Mouse (Mus musculus) CD4-positive, CD25-positive, alpha-beta regulatory T cell, adult 2 months (primary cell): ENCODE data around the gene Atp1a3.
A peak's percentile ranks its signal among the peaks of the same experiment; 100 is the strongest.

Experiments
- DNase-seq: peaks from one replicate; pipeline ENCODE4 v3.0.0-alpha.2; 2012; ENCODE audit warnings: low read depth, low spot score

Gene Atp1a3

DNA sequence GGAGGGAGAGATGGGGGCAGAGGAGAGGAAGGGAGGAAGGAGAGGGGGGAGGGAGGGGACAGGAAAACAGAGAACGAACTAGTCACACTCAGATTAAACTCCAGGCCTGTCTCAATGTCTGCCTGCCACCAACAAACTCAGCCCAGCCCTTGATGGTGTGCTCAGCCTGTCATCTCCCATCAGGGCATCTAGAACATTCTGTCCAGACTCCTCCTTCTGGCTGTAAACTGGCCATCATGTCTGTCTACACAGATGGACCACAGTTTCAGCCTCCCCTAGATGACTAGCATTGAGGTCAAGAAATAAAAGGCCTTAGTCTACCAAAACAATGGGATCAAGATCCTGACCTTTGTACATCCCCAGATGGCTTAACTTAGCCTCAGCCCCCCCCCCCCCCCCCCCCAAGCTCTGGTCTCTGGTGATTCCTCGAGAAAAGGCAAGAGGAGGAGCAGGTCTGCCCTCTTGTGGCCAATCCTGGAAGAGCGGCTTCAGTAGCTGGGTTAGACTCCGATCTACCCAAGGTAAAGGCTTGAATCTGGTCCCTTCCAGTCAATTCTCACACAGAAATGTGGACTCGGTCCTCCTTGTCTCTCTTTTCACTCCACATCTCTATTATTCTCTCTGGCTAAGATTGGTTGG is 40.7 kb downstream of the Atp1a3 start:
- DNase-seq = peak; percentile 92

DNA sequence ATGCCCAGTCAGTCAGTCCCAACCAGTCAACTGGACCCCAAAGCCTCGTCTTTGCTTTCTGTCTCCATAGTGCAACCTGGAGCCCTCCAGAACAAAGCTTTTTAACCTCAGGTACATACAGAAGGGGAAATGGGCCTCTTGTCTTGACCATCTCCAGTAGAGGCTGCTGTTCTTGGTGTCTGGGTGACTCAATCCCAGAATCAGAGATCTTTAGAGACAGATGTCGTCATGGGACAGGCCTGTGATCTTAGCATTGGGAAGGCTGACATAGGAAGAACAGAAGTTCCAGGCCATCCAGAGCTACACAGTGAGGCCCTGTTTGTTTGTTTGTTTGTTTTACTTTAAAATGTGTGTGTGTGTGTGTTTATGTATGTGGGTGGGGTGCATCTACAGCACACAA is 41.5 kb downstream of the Atp1a3 start:
- no peak for DNase-seq

DNA sequence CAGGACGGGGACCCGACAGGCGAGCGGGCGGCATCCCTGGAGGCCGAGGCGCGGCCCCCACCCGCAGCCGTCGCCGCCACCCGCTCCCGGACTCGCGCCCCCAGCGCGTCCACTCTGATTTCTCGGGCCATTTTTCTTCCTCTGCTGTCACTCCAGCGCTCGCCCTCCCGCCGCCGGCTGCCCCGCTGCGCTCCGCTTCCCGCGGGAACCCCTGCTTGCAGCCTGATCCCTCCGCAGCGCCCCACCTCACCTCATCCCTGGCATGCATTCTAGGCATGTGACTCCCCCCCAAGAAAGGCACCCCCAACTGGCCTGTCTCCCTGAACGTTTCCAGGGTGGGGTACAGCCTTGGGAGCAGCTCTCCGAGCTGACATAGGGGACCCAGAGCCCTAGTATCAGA is 50.5 kb downstream of the Atp1a3 start:
- DNase-seq = no peak

DNA sequence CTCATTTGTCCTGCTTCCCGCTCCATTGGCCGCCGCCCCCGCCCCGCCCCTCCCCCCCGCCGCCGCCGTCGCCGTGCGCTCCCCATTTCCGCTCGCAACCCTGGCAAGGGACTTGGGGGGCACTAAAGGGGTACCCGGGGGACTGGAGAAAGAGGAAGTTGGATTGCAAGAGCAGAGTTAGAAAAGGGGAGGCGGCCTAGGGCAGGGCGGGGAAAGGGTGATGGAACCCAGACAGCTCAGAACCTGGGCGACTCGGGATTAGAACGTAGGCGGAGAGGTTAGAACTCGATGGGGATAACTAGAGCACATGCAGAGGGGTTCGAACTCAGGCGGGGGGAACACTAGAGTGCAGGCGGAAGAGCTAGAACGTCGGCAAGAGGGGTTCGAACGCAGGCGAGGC is 51.3 kb downstream of the Atp1a3 start:
- peak; percentile 52 for DNase-seq

DNA sequence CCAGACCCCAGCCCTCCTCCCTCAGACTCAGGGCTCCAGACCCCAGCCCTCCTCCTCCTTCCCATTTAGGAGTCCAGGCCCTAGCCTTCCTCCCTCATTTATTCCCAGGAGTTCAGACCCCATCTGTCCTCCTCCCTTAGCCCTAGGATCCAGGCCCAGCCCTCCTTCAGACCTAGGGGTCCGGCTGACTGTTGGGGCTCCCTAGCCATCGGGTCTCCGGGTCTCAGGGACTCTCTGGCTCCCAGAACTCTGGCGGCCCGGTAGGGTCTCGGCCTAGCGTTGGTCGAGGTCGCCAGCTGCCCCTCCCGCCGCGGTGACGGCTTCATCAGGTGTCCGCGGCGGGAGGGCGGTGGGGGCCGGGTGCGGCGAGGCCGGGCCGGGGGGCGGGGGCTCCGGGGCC is 51.8 kb downstream of the Atp1a3 start:
- no peak for DNase-seq

DNA sequence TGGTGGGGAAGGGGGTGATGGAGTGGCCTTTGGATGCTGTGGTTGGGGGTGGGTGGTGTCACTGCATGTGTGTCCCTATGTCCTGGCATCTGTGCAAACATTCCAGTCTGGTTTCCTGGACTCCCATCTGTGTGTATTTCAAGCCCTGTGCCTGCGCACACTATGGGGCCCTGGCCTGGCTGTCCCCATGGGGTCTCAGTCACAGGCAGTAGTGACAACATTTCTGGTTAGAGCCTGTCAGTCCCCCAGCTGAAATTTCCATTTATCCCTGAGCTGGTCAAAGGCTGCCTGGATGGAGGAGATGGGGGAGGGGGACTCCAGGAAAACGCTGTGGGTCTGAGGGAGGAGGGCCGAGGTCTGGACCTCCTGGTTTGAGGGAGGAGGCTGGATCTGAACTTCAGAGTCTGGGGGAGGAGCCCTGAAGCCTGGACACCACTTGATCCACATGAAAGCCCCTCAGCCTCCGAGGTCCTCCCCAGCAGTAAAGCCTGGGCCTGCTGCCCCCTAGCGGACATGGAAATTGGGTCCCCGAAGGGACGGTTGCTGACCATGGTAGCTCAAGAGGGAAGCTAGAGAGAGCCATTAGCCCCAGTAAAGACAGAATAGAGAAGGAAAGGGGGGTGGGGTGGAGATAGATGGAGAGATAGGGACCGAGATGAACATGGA is 55.7 kb downstream of the Atp1a3 start:
- DNase-seq = peak; percentile 83

DNA sequence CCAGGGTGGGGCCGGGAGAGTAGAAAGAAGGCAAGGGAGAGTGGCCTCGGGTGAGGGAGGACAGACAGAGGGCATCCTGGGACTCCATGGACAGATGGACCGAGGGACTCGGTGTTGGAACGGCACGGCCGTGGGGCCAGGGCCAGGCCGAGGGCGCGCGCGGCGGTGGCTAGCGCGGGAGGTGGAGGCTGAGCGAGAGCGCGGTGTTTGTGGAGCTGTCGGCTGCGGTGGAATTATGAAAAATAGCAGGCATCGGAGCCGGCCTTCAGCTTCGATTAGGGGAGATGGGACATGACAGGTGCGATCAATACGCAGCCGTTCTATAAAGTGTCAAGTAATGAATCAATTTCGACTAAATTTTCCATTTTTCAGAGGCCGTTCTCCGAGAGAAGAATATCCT is 57.0 kb downstream of the Atp1a3 start:
- DNase-seq = no peak

DNA sequence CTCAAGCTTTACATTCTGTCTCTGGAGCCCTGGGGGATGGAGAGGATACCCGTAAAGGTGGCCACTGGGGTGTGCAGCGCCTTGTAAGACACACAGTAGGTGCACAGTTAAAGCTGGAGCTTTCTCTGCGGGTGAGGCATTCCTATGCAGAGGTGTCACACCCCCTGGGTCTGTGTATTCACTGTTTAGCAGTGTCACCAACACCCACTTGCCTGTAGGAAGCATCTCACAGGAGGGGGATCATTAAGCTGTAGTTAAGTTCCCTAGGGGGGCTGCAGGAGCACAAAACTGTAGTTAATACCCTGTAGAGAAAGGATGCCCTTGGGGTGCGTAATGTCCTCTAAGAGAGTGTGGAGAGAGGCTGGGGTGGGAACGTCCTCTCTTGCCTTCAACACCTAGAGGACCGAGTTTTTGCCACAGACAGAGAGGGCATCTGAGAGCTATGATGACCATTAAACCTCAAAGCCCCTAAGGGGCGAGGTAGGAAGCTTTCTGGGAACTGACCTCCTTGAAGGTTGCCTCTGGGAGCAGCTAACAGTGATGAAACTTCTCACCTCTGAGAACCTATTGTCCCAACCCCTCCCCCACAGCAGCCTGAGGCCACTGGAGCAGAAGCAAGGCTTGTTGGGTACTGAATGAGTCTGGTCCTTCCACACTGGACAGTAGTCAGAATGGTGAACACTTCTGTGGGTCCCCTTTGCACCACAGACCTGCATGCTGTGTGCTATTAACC is 58.3 kb downstream of the Atp1a3 start:
- DNase-seq = no peak

DNA sequence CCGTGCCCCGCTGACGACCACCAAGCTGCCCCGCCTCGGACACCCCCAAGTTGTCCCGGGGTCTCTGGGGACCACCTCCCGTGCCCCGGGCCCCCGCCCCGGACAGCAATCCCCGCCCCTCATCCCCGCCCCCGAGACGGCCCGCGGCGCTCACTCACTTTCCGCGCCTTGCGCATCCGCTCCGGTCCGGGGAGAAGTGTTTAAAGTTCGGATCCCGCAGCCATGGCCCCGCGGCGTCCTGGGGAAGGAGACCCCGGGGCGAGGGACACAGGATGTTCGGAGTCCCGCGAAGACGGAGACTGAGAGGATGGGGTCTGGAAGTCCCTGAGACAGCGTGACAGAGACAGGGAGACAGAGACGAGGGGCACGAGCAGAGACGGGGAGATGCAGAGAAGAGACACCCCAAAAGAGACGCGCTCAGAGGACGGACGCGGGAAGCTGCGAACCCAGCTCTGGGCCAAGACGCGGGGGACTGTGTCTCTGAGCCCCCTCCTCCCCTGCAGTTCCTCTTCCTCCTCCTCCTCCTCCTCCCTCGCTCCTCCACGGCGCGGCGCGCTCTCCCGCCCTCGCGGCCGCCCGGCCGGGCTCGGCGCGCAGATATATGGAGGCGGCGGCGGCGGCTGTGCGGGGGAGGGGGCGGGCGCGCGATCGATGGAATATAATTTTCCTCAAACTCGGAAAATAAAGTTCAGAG is 61.4 kb downstream of the Atp1a3 start, which contains the start of gene Gm4881:
Gene Gm4881, minus strand, starts transcription at position 238 of the 694 bp plus-strand sequence.
- DNase-seq = peak; percentile 55

DNA sequence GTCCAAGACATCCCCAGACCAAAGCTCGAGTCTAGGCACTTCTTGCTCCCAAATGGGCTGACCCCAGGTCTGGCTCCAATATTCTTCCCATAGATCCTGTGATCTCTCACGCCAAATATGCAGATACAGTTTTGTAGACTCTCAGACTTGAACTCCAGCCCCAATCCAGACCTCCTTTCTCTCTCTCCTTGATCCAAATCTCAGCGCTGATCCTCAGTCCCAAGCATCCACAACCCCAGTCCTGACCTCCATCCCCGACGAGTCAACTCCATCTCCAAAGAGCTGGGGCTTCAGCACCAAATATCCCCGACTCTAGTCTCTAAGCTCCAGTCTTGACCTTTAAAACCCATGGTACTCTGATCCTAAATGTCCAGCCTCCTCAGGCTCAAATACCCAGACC is 62.1 kb downstream of the Atp1a3 start:
- DNase-seq = no peak

DNA sequence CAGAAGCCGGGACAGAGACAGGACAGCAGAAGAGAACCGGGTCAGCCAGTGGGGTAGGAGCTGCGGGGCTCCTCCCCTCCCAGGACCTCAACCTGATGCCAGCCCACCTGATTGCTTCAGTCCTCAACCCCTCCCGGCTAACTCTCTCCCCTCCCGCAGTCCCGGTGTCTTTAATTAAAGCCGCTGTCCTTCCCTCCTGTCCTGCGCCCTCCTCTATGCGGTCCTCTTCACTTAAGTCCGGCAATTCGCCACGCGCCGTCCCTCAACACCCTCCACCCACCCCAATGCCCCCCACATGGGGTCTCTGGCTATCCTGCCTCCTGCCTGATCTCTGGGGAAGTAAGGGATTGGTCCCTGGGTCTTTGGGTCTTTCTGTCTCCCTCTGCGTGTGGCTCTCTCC is 74.1 kb downstream of the Atp1a3 start:
- no peak for DNase-seq

DNA sequence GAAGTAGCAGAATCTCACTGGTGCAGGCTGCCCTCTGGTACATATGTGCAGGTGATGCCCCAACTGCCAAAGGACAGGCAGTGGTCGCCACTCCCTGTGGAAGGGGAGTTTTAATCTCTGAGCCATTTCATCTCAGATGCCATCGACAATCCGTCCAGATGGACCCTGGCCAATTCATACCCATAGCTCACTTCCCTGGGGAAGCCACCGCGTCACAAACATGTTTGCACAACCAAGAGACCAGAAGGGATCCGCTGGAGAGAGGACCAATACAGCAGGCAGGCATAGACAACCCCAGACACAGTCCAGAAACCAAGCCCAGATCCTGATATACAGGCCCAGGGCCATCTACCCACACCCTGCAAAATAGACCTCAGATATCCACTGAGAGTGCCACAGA is 75.3 kb downstream of the Atp1a3 start:
- no peak for DNase-seq
